Mouse (Mus musculus) spleen, postnatal 36 days (tissue): ENCODE measurements around the gene Csrnp1.
"Not testable (repeated sequence)": the region's sequence is repeated elsewhere in the genome, so short reads cannot be mapped to it uniquely, and the experiment has no call there.

Experiments used
- DNase-seq, 2 experiments: peaks; one replicate each; pipeline ENCODE4 v3.0.0; 2022; ENCODE audit warnings: low spot score in 2 of 2, mixed read lengths in 1 of 2

Gene Csrnp1

DNA sequence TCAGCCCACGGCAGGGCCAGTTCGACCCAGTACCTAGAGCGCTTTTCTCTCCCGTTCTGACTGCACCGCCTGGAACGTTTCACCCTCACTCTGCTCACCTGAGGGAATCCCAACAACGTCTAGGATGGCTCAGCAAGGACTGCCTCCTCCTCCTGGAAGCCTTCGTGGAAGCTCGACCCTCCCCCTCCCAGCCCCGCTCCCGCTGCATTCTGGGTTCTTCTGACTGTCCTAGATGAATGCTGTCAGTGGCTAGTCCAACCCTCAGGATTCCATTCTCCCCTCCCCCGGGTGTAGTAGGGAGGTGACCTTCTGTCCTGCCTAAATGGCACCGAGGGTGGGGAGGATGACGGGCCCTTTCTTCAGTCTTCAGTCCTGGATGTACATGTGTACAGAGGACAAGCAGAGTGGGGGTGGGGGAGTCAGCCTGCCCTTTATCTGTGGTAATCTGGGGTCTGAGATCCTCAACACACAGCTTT, at the start of gene Csrnp1:
Gene Csrnp1 (minus strand): TSS at position 123 of the 476 bp plus-strand sequence.
- DNase-seq: no peak

DNA sequence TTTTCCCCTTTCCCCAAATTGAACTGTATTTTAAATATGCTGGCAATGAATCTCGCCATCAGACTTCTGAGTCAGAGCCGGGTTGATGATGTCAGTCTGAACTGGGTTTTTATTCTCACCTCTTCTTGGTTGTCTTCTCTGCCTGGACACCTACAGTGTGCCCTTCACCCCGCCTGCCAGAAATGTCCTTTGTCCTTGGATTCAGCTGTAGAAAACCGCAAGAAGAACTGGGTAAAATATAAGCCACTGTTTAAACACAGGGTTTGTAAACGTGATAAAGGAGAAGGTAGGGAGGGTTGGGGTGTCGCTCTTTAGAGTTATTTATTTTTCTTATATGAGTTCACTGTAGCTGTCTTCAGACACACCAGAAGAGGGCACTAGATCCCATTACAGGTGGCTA, 48.3 kb upstream of the Csrnp1 start:
- no peak for DNase-seq

DNA sequence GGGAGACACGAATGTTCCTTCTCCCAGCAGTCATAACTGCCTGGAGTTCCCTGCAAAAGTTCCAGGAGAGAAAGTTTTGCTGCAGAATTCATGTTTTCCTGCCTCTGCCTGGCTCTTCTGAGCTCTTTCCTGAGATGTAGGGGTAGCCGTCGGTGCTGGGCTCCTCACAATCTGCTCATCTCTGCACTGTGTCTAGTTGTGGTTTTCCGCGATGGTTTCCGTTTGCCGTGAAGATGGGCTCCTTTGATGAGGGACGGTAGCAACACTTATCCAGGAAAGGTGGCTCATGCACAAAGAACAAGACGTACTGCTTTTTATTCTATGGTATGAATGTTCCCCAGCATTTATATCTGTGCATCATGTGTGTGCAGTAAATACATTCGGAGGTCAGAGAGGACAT, 46.0 kb upstream of the Csrnp1 start:
- no peak for DNase-seq

DNA sequence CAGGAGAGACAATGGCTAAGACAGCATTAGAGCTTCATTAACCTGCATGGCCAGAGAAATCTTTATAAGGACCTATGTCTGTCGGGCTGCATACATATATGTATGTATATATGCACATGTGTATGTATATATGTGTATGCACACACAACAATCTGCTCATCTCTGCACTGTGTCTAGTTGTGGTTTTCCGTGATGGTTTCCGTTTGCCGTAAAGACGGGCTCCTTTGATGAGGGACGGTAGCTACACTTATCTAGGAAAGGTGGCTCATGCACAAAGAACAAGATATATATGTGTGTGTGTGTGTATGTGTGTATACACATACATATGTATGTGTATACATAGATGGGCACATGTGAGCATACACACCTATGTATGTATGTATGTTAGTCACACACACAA, 45.4 kb upstream of the Csrnp1 start:
- DNase-seq: no peak

DNA sequence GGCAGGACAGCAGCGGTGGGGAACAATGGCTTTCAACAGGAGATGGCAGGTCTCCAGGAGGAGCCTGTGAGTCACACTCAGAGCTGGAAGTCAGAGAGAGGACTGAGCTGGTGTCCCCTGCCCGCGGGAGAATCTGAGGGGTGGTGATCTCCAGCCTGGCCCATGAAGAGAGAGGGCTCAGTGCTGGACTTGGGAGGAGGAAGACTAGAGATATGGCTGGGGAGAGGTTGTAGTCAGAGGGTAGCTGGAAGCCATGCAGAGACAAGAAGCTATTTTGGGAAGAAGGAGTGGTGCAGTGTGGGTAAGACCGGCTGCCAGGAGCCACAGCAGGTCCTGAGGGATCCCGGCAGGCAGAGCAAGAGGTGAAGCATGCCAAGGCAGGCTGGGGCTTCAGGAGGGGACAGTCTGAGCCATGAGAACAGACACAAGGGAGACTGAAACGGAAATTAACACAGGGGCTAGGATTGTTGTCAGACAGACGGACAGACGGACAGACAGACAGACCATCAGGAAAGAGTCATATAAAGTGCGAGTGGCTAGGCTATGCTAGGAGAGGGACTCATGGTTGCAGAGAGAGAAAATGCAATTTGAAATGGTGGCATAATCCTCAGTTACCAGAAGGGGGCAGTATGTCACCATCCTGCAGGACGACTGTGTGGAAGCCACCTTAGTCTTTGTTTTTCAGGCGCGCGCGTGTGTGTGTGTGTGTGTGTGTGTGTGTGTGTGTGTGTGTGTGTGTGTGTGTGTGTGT, 43.1 kb upstream of the Csrnp1 start:
- DNase-seq: peak; percentile 24 to 41

DNA sequence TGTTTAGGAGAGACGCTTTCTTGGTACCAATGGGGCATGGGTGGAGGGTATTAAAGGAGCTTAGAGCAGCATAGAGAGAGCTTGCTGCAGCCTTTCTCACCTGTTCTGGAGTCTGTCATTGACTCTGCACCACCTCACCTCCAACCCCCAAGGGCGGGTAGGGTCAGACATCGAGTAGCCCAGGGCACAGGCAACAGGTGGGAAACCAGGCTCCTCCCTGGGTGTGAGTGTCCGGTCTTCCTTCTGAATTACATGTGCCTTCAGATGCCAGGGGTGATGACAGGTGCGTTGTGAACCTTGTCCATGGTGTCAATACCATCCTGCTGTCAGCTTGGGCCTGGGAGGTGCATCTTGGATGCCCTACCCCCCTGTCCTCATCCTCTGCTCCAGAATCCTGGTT, 40.2 kb upstream of the Csrnp1 start:
- no peak for DNase-seq

DNA sequence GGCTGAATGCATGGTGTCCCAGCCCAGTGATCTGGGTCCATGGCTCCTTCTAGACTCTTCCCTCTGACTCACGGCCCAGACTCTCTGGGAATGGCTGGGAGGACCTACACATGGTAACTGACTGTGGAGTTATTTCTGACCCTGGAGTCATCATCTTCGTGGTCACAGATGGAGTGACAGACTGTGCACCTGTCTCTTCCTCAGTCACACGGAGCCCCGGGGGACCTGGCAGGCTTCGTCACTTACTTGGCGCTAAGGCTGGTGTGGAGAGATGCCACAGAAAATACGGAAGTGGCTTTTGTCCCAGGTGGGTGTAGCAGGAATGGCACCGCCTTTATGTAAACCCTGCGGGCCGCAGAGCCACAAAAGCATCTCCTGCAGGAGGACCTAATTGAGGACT, 39.7 kb upstream of the Csrnp1 start:
- no peak for DNase-seq

DNA sequence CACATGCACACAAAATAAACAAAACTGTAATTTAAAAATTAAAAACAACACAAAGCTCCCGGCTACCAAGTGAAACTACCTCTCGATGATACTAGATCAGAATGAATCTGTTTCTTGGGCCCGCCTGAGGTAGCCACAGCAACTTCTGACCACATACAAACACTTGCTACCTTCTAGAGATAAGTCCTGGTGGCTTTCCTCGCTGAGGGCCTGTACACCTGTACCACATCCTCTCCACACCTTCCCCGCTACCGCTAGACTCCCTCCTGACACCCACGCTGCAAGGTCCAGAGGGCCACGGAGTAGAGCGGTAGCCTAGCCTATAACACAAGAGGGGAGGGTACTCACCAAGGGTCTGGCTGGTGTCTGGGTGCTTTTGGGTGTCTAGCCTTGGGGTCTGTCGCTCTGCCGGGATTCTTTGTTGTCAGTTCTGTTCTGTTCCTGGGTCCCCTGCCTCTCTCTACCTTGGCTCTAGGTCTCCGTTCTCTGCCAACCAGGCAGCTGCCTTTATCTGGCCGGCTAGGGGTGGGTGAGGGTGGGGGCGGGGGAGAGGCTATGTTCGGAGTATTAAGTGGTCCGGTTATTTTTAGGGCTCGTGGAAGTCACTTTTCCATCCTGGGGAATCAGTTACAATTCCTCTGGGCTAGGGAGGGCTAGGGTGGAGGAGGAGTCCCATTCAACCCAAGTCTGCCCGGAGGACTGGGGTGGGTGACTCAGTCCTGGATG, 38.8 kb upstream of the Csrnp1 start, which contains the start of gene Xirp1:
Gene Xirp1 (minus strand): TSS at position 513 of the 726 bp plus-strand sequence.
- DNase-seq: no peak

DNA sequence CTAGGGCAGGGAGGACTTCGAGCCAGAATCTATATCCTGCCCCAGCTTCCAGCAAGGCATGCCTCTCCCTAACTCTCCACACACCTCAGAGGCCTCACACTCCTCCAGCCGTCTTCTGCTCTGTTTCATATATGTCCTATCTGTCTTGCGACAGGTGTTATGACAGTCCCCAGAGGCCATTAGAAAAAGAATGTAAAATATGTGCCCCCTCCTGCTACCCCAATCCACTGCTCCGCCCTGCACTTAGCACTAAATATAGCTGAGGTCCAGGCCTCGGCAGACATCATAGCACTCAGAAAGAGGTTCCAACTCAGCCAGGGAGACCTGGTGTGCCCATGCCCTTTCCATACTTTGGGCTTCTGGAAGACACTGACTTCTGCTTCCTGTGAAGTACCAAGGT, 36.7 kb upstream of the Csrnp1 start:
- no peak for DNase-seq

DNA sequence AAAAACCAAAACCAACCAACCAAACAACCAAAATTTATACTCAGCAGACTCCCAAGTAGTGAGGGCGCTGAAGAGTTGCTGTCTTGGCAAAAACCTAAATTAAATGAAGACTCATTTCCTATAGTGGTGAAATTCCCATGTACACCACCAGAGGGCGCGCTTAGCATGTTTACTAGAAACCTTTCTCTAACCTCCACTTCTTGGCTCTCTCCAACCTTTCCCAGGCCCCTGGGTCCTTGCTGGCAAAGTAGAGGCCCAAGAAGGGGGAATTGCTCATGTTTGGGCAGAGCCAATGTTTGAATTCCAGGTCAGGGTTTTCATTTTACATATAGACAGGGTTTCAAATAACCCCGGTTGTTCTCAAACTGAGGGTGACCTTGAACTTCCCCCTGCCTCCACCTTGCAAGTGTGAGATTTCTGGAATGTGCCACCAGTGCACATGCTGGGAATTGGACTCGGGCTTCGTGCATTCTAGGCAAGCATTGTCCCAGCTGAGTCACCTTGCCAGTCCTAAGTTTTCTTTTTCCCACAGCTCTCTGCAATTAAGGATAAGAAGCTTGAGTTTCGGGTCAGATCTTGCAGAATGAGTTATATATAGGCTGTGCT, 35.9 kb upstream of the Csrnp1 start:
- DNase-seq: peak; percentile 35 to 58

DNA sequence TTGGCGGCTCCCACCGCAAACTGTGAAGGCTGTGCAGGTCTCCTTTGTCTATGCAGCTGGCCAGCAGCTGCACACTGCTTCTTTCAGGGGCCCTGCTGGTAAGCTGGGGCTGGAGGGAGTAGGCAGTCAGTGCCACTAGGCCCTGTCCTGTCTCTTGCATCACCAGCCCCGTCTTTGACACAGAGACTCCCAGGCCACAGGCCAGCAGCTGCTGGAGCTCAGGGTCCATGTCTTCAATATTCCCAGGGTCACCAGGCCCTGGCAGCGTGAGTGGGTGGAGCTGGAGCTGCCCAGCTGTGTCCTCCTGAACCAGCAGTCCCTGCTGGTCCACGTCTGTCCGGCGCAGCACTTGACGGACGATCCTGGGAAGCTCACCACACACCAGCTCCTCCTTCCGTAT, 32.5 kb upstream of the Csrnp1 start:
- no peak for DNase-seq

DNA sequence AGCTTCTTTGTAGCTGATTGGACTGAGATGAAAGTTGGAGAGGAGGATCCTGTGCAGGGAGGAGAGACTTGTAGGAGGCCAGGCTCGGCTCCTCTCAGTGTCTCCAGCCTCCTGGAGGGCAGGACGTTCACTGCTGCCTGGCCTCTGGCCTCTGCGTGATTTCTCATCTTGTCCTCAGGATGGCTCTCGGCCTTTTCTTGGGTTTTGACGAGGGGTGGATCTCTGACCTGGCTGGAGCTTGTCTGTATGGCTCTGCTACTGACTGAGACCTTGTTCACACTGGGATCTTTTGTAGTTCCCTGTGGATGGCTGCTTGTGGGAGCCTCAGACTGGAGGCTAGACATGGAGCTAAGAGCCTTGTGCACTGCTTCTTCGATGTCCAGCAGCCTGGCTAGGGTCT, 30.4 kb upstream of the Csrnp1 start:
- no peak for DNase-seq

DNA sequence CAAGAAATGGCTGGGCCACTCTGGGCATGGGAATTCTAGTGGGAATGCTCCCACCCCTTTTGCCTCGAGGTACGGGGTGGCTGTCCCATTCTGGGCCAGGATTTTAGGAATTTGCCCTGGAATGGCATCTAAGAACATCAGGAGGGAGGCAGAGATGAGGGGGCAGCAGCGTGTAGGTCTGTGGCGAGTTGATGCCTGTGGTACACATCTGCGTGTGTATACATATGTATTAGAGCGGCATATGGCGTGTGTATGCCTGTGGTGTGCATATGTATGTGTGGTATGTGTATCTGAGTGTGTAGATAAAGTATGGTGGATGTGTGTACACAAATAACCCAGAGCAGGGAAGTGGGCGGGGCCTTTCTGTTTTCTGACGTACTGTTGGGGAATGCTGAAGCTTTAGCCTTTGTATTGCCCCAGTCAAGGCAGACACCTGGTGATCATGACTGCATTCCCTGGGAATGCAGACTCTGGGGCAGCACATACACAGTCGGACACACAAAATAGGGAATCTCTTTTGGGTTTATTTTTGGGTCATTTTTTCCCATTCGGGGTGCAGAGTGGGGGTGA, 28.9 kb upstream of the Csrnp1 start:
- DNase-seq: no peak

DNA sequence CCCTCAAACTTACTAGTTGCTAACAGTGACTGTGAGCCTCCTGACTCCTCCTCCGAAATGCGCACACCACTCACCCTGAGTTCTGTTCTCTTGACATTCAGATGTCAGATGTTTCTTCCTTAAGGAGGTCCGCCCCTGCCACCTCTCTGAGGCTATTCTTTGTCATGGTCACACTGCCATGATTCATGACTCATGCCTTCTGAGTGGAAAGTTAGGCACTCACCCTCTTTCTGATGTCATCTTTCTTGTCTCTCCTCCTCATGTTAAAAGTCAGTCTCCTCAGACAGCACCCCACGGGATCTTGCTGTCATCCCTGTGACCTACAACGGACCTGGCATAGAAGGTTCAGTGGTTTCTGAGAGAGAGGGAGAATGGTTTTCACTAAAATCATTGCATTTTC, 28.3 kb upstream of the Csrnp1 start:
- no peak for DNase-seq

DNA sequence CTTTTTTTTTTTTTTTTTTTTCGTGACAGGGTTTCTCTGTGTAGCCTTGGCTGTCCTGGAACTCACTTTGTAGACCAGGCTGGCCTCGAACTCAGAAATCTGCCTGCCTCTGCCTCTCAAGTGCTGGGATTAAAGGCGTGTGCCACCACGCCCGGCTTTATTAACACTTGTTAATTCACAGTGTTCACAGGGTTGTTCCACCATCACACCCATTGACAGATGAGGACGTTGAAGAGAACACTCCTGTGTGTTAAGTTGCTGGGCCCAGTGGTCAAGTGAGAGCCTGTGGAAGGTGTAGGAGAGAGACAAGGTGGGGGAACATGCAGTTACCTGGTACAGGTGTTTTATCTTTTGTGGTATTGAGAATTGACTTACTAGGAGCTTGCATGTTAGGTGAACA, 27.7 kb upstream of the Csrnp1 start:
- DNase-seq: not testable (repeated sequence)

DNA sequence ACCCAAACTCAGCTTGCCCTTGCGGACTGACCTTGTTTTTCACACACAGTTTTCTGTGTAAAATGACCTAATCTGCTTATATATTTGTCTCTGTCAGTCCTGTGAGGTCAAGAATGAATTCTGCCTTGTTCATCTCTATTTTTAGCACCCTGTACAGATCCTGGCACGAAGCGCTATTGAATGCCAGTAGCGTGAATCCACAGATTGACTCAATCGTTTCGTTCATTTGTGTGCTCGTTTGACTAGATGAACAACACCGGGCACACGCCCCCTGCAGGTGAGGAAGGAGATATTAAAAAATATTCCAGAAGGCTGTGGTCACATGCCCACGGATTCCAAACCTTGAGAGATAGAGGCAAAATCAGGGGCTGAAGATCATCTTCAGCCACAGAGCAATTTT, 27.1 kb upstream of the Csrnp1 start:
- peak; percentile 50 to 78 for DNase-seq

DNA sequence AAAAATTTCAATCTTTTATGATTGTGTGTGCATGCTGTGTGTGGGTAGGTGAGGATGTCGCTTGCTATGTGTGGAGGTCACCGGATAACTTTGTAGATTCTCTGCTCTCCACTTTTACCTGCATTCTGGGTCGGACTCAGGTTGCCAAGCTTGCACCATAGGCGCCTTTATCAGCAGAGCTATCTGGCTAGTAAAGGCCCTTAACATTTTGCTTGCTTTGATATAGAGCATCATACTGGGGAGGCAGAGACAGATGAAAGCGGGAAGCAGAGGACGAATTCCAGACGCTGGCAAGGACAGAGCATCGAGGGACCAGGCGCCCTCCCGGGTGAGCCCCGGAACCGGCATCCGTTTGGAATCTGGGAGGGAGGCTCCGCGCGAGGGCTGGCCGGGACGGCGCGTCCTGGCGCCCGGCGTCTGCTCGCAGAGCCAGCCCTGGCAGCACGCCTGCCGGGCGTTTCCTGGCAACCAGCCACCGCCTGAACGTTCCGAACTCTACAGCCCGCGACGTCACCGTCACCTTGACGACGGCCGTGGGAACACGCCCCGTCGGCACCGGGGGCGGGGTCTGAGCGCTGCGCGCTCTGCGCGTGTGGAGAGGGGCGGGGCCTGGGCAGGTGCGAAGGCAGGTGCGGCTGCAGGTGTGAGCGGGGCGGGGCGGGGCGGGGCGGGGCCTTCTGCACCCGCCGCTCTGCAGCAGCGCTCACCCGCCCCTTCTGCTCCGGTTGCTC, 26.5 kb upstream of the Csrnp1 start:
- peak; percentile 94 for DNase-seq

DNA sequence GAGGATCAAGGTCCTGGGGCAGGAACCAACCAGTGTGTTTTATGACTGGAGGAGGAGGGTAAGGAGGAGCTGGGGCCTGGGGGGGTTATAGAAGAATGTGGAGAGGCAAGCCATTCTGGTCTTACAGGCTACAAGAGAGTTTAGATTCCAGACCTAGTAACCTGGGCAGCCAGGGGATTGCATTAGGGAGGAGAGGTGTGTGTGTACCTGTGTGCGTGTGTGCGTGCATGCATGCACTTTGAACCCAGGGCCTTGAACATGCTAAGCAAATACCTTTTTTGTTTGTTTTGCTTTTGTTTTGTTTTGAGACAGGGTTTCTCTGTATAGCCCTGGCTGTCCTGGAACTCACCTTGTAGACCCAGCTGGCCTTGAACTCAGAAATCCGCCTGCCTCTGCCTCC, 25.4 kb upstream of the Csrnp1 start:
- DNase-seq: no peak

DNA sequence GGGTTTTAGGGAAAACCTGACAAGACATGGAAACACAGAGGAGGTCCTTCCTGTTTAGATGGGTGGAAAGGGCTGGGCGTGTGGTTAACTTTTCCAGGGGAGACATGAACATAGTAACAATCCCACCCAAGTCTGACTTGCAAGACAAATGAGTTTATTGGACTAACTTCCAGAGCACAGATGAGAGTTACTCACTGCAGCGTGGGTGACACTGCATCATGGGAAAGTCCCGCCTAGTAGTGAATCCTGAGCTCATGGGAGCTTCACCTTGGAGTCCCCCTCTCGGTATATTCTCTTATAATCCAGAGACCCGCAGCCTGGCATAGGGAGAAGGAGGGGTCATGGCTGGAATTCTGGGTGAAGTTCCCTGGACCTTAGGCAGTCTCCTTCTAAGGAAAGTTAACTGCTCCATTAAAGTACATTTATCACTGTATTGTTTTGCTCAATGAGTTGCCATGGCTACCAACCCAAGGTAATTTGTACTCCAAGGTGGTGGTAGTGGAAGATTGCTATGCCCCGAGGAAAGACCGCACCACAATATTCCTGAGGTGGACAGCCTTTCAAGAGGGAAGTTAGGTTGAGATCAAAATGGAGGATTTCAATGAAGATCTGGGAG, 24.9 kb upstream of the Csrnp1 start:
- DNase-seq: no peak

DNA sequence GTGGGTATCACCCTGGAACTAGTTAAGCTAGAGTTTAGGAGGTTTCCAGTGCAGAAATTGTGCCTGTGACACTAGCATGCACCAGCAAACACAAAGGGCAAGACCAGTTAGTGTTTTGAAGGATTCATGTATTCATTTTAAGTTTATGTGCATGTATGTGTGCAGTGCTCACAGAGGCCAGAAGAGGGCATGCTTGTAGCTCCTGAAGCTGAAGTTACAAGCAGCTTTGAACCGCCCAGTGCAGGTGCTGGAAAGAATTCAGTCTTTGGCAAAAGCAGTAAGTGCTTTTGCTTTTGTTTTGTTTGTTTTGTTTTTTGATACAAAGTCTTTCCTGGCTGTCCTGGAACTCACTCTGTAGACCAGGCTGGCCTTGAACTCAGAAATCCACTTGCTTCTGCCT, 23.4 kb upstream of the Csrnp1 start:
- DNase-seq: no peak

DNA sequence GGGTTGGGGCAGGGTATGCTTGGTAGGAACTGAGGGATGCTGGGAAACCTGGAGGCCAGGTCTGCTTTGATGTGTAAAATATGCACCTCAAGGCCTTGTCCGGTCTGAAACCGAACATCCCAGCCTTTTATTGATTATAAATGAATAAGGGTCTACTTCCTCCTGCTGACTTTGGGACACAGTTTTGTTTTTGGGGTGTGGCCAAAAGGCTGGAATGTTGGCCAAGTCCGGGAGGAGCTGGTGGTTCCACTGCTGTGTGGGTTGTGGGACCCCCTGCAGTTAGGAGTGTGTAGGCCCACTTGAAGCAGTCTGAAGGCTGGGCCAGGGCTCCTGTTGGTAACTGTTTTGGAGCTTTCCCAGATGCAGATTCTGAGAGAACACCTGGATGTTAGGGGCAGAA, 21.5 kb upstream of the Csrnp1 start:
- DNase-seq: no peak
